Mouse (Mus musculus) thymus, postnatal 4 days (tissue): ENCODE measurements around the gene 9630041A04Rik.

Experiments
- DNase-seq: peaks from one replicate; pipeline ENCODE4 v3.0.0; 2021

Gene 9630041A04Rik

DNA sequence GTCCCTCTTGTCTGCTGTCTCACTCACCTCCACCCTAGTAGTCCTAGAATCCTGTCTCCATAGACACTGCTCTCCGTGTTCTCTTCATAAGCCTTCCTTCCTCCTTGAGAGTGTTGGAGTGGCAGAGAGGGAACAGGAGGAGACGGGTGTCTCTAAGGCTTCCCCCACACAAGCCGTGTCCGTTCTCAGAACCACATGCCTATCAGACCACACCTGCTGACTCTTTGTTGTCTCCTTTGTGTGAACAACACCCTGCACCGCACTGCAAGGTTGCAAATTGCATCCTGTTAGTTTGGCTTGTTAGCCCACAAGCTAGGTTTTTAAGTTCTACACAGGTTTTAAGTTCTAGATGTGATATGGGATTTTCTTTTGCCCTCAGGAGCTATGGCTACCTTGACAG, 57.7 kb downstream of the 9630041A04Rik start:
- no peak for DNase-seq

DNA sequence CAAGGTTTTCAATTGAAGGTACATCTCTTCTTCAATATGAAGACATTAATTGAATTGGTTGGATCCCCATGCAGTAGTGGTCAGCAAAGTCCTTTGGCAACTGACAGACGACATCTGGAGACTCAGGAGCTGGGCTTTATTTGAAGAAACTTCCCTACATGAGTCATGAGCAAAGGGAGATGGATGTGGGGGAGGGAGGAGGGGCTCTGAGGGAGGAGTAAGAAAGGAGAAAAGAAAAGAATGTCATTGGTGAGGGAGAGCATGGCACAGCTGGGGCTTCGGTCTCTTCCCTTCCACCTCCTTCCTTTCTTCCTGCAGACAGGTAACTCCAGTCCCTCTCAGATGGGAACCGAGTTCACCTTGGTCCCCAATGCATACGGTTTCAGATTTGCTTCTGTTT, 61.2 kb downstream of the 9630041A04Rik start:
- no peak for DNase-seq

DNA sequence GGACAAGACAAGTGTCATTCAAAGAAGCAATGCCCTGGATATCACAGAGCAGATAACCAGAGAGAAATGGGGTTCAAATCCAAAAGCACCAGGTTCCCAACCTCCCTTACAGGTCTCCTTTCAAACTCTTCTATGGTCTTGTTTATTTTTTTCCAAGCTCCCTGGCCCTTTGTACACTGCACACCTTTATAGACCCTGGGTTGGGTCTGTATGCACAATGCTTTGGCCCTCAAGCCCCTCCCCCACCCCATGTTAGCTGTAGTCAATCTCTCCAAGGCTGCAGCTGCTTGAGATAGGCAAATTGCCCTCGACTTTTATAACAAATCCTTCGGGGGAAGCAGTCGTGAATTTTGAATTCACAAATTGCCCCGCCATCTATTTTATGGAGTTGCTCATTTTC, 63.2 kb downstream of the 9630041A04Rik start:
- DNase-seq: no peak

DNA sequence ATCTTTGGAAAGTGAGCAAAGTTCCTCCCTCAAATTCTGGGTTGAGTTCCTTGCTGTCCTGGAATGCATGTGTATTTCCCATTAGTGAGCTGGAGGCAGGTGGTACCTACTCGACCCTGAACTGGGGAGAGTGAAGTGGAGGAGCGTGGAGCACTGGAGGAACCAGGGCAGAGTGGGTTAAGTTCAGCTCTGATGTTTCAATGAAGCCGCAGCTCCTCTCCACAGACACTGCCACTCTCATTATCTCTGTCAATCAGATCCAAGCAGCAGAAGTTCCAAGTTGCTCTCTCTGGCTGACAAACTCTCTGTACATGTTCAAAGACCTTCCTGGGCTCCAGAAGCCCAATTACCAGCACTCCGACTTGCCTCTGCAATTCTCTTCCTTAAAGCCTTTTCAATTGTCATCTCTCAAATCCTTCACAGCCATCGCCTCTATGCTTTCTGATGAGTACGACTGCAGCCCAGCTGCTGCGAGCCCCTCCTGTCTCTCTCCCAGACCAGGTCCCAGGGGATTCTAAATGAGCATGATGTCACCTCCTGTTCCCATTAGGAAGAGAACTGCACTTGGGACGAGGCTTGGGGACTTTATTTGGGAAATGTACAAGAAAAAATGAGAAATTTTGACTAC, 72.4 kb downstream of the 9630041A04Rik start:
- no peak for DNase-seq

DNA sequence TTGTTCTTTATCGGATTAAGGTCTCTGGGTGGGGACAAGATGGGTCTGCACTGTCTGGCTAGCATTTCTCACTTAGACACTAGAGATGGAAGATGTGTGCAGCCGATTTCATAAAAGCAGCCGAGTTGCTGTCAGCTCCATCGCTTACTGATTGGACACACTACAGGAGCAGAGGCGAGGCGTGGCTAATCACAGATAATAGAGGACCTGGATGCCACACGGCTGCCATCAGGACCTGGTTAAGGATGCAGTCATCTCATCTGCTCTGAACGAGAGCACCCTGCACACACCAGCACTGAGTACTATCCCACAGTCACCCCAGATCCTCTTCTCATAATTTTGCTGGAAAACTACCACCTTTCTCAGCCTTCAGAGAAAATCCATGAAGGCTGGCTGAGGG, 73.2 kb downstream of the 9630041A04Rik start:
- DNase-seq: no peak

DNA sequence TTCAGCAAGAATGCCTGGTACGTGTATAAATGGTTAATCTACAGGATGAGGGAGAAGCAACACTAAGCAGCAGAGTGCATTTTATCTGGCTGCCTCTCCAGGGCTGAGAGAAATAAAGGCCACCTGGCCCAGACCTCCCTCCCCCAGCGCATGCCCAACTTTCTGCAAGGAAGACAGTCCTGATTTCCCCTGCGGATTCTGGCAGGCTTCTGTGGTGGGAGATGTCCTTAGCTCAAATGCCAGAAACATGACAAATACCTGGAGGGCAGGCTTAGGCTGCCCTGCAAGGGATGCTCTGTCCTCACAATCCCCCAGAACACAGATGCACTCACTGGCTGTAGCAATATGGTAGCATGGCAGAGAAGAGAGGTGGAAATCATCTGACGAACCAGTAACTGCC, 76.4 kb downstream of the 9630041A04Rik start:
- DNase-seq: no peak

DNA sequence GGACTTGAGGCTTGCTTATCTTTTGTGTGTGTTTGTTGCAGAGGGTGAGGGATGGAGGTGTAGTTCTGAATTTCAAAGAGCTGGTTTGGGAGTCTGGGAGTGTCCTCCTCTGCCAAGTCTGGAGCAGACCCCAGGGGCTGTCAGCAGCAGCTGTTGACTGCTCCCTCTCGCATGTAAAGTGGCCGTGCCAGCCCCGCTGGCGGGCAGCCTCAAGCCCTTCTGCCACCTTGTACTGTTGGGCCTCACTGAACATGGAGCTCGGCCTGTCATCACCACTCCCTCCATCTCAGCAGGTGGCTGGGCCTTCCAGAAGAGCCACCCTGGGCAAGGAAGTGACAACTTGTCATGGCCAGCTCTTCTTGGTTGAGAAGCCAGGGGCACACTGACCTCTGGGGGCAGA, 77.4 kb downstream of the 9630041A04Rik start:
- DNase-seq: no peak

DNA sequence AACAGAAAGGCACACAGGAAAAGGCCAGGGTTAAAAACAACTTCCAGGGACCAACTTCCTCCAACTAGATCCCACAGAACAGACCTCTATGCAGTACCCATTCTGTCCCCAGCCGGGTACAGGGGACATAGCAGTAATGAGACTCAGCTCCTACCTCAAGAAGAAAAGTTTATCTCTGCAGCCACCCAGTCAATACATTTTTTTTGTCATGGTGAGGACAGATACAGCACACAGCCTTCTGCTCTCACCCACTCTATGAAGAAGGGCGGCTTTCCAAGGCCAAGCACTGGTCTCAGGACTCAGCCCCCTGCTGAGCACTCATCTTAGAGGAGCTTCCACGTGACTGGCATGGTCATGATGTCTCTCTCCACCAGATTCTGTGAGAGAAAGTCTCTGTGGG, 78.5 kb downstream of the 9630041A04Rik start:
- DNase-seq: no peak

DNA sequence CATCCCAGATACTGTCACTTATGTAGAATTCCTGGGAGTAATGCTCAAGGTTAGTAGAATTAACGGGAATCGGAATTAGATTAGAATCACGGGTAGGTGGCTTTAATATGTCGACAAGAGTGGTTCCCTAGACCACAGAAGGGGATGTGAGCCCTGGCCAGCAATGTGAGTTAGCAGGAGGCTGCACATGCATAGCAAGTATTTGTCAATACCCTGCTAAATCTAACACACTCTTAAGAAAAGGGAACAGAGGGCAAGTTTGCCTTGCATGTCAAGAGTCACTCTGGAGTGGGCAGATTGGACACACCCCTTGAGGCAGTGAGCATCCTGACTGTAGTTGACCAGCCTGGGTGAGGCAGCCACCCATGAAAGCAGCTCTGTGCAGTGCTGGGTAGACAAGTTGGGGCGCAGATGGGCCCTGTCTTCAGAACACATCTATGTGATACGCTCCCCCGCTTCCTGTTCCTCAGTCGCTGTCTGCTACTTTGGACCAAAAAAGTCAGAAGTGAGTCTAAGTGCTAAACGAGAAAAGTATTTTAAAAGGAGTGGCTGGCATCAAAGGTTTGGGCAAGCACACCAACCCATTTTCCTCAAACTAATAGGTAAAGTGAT, 80.5 kb downstream of the 9630041A04Rik start:
- DNase-seq: no peak

DNA sequence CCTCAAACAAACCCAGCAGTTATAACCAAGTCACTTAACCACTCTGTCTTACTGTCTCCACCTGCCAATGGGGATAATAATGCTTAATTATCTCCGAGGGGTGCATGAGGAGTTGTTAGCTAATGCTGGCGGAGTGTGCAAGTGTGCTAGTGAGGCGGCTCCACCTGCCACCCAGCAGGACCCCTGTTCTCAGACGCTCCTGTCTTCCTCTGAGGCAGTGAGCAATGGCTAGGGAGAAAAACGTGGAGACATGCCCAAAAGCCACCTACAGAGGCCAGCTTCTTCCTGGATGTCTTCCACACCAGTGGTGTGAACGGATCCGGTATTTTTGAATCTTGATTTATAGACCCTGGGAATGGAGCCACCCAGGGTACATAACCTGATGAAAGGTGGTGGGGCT, 83.7 kb downstream of the 9630041A04Rik start:
- no peak for DNase-seq

DNA sequence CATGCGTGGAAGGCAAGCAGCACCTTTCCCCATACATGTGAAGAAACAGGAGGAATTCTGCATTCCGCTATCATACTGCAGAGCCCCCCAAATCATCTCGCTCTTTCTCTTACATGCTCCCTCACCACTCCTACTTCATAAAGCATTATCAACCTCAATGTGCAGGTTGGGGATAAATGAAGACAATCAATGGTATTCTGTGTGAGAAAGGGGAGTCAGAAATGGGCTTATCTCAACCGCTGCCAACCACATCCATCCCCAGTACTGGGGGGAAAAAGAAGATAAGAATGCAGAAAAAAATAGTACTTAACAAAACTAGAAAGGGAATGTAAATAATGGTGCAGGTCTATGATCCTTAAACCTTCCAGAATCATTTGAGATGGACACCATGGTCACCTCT, 84.2 kb downstream of the 9630041A04Rik start:
- no peak for DNase-seq

DNA sequence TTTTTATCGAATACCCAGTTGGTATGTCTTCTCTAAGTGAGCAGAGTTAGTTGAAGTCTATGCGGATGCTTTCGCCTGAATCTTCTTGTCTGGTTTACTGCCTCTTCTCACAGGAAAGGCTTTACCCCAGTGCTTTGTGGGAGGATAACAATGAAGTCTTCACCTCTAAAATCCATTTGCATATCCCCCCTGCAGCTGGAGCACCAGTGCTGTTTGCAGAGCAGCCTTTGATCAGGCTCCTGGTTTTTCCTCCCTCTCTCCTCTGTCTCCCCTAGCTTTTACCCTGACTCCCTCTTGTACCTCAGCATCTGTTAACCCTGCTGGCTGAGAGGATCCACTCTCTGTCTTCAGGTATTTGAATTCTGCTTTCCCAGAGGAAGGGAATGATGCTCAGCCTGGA, 88.5 kb downstream of the 9630041A04Rik start:
- no peak for DNase-seq

DNA sequence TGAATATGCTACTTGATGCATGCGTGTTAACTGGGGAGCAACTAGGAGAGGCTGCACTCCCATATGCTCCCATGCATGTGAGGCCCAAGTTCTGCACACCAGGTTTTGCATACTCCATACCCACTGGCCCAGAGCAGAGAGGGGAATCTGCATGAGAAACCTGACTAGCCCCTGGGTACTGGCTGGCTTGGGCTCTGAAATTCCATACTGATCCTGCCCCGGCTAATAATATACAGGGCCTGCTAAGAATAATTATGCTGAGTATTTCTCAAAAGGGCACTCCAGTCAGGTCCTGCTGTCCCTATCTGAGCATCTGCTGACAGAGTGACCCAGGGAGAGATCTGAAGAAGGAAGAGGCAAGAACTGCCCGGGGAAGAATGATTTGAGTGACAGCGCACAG, 92.9 kb downstream of the 9630041A04Rik start:
- DNase-seq: no peak

DNA sequence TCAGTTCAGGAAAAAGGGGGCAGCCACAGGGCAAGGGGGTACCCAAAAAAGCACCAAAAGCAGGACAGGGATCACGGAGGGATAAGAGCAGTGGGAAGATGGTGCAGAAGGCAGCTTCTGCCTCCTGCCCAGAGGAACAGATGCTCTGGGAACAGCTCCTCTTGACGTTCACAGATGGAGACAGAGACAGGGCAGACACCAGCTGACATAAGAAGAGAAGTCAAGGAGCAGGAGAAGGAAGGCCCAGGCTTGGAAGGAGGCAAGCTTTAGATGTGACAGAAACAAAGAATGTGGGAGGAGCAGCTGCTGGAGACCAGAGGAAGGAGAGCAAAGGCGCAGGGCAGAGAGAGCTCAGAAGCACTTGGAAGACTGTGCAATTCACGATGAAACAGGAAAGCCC, 94.6 kb downstream of the 9630041A04Rik start:
- DNase-seq: no peak

DNA sequence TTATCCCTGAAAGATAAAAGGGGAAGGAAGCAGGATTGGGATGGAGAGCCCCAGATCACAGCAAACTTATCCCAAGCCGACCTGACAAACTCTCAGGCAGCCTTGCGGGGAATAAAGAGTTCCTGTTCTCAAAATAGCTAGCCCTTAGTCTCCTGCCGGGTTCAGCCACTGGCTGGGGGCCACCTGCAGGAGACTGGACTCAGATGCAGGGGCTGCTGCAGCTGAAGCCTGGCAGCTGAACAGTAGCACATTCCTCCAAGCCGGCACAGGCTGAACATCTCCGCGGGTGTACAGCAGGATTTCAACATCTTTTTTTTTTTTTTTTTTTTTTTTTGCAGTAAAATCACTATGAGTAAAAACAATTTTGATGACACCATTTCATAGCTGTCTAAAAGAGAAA, 110.2 kb downstream of the 9630041A04Rik start:
- DNase-seq: peak; percentile 9

DNA sequence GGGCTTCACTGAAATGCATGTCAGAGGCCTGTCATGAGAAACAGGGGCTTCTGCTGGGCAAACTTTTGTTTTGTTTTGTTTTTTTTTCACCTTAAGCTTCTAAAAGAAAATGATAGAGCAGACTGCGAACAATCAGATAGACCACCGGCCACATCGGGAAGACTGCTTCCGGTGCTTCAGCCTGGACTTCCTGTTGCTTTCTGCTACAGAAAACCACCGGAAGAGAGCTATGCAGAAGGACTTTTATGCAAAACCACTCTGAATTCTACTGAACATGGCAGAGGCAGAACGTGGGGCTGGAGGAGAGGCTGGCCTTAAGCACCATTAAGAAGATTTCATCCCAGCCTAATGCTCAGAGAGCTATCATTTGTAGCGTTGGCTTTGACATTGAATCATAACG, 110.7 kb downstream of the 9630041A04Rik start:
- DNase-seq: peak; percentile 24

DNA sequence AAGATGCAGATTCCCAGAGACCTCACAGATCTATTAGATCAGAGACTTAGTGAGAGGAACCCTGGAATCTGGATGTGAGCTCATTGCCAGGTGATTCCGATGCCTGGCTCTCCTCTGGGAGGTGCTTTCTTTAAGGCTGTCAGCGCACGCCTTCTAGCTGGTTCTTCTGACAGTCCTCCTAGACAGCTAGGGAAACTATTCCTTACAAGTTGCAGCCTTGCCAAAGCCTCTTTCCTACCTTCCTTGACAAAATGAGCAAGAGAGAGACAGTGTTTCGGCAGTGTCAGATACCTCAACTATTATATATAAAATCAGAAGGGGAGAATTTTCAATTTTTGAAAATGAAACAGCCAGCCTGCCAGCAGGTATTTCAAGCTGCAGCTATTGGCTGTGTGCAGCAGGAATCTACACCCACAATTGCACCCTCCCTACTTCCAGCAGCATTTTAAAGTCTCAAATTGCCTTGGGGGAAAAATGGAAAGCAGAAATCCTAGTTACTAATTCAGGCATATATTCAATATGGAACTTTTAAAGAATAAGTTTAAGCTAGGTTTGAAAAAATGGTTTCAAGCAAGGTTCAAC, 115.3 kb downstream of the 9630041A04Rik start:
- DNase-seq: no peak

DNA sequence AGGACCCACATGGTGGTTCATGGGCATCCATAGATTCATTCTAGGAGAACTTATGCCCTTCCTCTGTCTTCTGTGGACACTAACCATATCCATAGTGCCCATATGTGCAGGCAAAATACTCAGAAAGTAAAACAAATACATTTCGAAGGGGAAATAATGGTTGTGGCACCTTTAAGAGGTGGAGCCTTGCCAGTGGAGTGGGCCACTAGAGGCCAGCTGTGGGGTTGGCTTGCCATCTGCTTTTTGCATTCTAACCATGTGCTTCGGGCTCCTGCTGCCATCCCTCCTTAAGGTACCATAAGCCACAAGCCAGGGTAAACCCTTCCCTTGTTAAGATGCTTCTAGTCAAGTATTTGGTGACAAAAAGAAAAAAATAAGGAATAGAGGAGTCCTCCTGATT, 119.5 kb downstream of the 9630041A04Rik start:
- no peak for DNase-seq

DNA sequence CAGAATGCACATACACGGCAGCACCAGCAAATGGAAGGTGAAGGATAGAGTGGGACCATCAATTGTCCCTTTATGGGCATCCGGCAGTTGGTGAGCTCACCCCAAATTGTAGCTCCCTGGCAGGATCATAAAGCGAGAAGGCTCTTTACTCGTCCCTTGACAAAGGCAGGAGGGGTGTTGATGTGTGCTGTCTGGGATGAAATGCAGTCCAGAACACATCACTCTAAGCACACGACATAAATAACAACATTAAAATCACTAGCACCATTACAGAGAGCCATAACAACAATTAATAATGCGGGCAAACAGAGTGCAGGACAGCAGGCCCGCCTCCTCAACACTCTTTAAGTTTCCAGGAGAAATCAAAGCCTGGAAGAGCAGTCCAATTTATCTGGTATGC, 120.7 kb downstream of the 9630041A04Rik start:
- DNase-seq: no peak

DNA sequence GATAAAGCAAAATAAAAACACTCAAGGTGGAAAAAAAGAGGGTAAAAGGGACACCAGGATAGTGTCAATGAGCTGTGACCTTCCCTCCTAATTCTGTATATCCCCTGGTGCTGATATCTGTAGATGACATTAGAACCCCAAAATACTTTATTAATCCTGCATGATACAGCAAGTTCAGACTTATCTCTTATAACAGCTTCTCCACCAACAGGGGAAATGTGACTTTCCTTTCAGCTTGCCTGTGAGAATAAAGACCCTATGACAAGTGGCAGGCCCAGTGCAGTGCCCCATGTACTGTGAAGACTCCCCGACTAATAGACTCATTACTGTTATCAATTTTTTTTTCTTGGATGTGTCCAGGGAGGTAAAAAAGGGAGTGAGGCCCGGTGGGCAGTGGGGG, 125.3 kb downstream of the 9630041A04Rik start:
- DNase-seq: no peak

DNA sequence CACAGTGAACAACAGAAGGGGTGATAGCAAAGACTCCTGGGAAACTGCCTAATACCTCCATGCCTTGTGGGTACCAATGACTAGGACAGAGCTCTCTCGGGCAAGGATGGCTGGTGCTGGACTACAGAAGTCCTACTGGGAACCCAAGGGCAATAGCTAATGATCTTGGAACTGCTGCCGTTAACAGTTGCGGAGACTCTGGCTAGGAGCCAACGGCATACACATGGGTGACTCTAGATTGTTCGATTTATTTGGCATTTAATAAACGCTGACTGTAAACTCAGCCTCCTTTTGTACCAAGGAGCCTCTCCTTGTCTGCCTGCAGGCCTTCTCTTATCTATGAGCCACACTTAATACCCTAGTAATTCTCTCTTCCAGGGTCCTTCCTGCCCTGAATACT, 128.4 kb downstream of the 9630041A04Rik start:
- no peak for DNase-seq

DNA sequence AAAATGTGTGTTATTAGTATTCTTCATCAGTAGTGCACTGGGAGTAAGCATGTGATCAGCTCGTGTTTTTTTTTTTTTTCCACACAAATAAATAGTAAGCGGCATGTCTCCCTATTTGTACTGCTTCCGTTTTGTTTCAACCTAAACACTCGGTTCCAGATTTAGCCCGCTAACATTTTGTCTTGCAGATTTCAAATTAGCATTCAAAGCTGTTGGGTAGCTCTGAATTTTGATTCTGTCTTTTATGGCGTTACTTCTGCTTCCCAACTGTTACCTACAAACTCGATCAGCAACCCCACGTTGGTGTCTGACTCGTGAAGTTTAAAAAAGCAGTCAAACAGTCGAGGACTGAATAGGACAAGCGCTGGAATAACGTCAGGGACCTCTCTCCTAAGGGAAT, 129.2 kb downstream of the 9630041A04Rik start:
- no peak for DNase-seq
